ENCODE assay signal across 21 mouse cellular contexts in genomic region chr4:34584871-34585607, GRCm38 (mm10). TPM values are rescaled to one million over a fixed set of nuclear protein-coding genes. Genes with fewer than 3 reads are reported as not detected.
A peak's percentile ranks its signal among the peaks of the same experiment; 100 is the strongest.
DNase-seq lines count a peak whose midpoint lies in the region; ATAC-seq and TF ChIP-seq lines count a peak whose summit lies in the region.
"Had no signal": no experiment of that assay in that cellular context is flagged by ENCODE, and none has a peak within 500 bp of the region (broad histone marks: within the 10 kb centered on the region; RNA-seq: fewer than 3 reads in every experiment).

No protein-coding gene starts in this region.

- no peak overlapping the region for H3K27ac ChIP-seq in lung, postnatal 0 days (ENCODE audit: low read length)
- H3K27ac ChIP-seq: left cerebral cortex, adult 2 months; liver, embryonic 13.5 days; lung, embryonic 15.5 days; midbrain, embryonic 12.5 days; neural tube, embryonic 13.5 days; stomach, postnatal 0 days had no signal

- no peaks in the 10 kb centered on the region for H3K27me3 ChIP-seq in lung, postnatal 0 days (replicated peaks; ENCODE audit: insufficient read depth, low read length)
- no peaks in the 10 kb centered on the region for H3K27me3 ChIP-seq in myocyte (ENCODE audit: control insufficient read depth, insufficient read depth, insufficient read length)
- H3K27me3 ChIP-seq: liver, embryonic 13.5 days; lung, embryonic 15.5 days; midbrain, embryonic 12.5 days; neural tube, embryonic 13.5 days had no signal

- WGBS in lung, postnatal 0 days = 57% methylated on average over 7 of the region's 7 CpGs

- no peak overlapping the region for H3K9ac ChIP-seq in lung, postnatal 0 days (replicated peaks; ENCODE audit: low read depth)
- H3K9ac ChIP-seq: liver, embryonic 13.5 days; lung, embryonic 15.5 days; midbrain, embryonic 12.5 days; neural tube, embryonic 13.5 days had no signal

- TF ChIP-seq CTCF in lung, postnatal 0 days (IDR thresholded peaks at IDR 0.05) = no peak

- no peak for TF ChIP-seq EP300 in lung, postnatal 0 days (IDR thresholded peaks at IDR 0.05)

- H3K4me1 ChIP-seq in lung, postnatal 0 days (ENCODE audit: insufficient read depth, low read depth, low read length) = no peaks in the 10 kb centered on the region
- H3K4me1 ChIP-seq: lung, embryonic 15.5 days; midbrain, embryonic 12.5 days; neural tube, embryonic 13.5 days had no signal

- H3K36me3 ChIP-seq in lung, postnatal 0 days (ENCODE audit: insufficient read depth, low read length) = peaks cover 21% of the 10 kb centered on the region
- peaks cover 29% of the 10 kb centered on the region for H3K36me3 ChIP-seq in myocyte (ENCODE audit: control insufficient read depth, insufficient read depth)

- DNase-seq in heart, adult 8-10 months (ENCODE audit: low spot score) = peak; percentile 22
- DNase-seq in heart, postnatal 25 days (ENCODE audit: low spot score) = no peak
- DNase-seq in kidney, adult 8-10 months = peak; percentile 41 to 55
- DNase-seq in kidney, postnatal 10 days = no peak
- peak; percentile 27 for DNase-seq in lung, postnatal 0 days (ENCODE audit: low spot score)
- no peak for DNase-seq in lung, postnatal 25 days (ENCODE audit: low spot score)
- DNase-seq: cerebellum, adult 2 months; cerebellum, postnatal 36 days; gastrocnemius, postnatal 25 days; liver, embryonic 13.5 days; right cerebral cortex, adult 18-20 months; thymus, postnatal 14 days had no signal

- no peak overlapping the region for H3ac ChIP-seq in myocyte (ENCODE audit: control insufficient read depth, insufficient read length)

- no peaks in the 10 kb centered on the region for H3K79me2 ChIP-seq in myocyte (ENCODE audit: control insufficient read depth, insufficient read depth)

- ATAC-seq in lung, postnatal 0 days = no peak
- no peak for ATAC-seq in CD4-positive, CD25-positive, alpha-beta regulatory T cell, adult 4 months
- ATAC-seq: forebrain, embryonic 16.5 days had no signal

- no peak overlapping the region for H3K4me3 ChIP-seq in lung, postnatal 0 days (ENCODE audit: low read depth, low read length)
- no peak overlapping the region for H3K4me3 ChIP-seq in myocyte
- H3K4me3 ChIP-seq: erythroblast, embryonic 14.5 days; left cerebral cortex, adult 2 months; liver, embryonic 13.5 days; lung, embryonic 15.5 days; midbrain, embryonic 12.5 days; neural tube, embryonic 13.5 days had no signal

- H3K9me3 ChIP-seq in lung, postnatal 0 days (ENCODE audit: low read length) = no peaks in the 10 kb centered on the region
- H3K9me3 ChIP-seq: liver, embryonic 13.5 days; lung, embryonic 15.5 days; midbrain, embryonic 12.5 days; neural tube, embryonic 13.5 days had no signal

- no peak overlapping the region for H3K4me2 ChIP-seq in lung, postnatal 0 days (replicated peaks; ENCODE audit: low read depth, low read length)
- peak overlapping the region; percentile 25 for H3K4me2 ChIP-seq in myocyte (ENCODE audit: low read depth)
- H3K4me2 ChIP-seq: liver, embryonic 13.5 days; lung, embryonic 15.5 days; midbrain, embryonic 12.5 days; neural tube, embryonic 13.5 days had no signal

- no peak for TF ChIP-seq POLR2A in myocyte (IDR thresholded peaks at IDR 0.05; ENCODE audit: insufficient read length, low read depth)

- intact Hi-C loops in heart, postnatal 25 days (cut with DNase I) = no loop called here

TF ChIP-seq in myocyte, 11 proteins besides CTCF, POLR2A, EP300 and RAD21:
- TF ChIP-seq POLR2AphosphoS2 (IDR thresholded peaks at IDR 0.05; ENCODE audit: insufficient read length, low read depth) (no peak), SRF (IDR thresholded peaks at IDR 0.05; ENCODE audit: control insufficient read depth, insufficient read length, low read depth) (no peak), MYOG (IDR thresholded peaks at IDR 0.05; ENCODE audit: control insufficient read depth in 1 of 3, insufficient read depth in 1 of 3, insufficient read length in 2 of 3, low read depth in 2 of 3) (no peak), TCF3 (IDR thresholded peaks at IDR 0.05; ENCODE audit: insufficient read length, low read depth) (no peak), USF1 (IDR thresholded peaks at IDR 0.05; ENCODE audit: low read depth) (no peak), REST (IDR thresholded peaks at IDR 0.05; ENCODE audit: insufficient read depth, insufficient read length) (no peak), TCF12 (IDR thresholded peaks at IDR 0.05; ENCODE audit: insufficient read depth, poor library complexity, severe bottlenecking) (no peak), CEBPB (IDR thresholded peaks at IDR 0.05; ENCODE audit: insufficient read depth, poor library complexity, severe bottlenecking) (no peak), E2F4 (IDR thresholded peaks at IDR 0.05; ENCODE audit: insufficient read depth) (no peak), MAX (IDR thresholded peaks at IDR 0.05; ENCODE audit: low read depth) (no peak), MYOD1 (IDR thresholded peaks at IDR 0.05; ENCODE audit: control insufficient read depth in 1 of 3, insufficient read length in 2 of 3, low read depth in 2 of 3) (no peak)

RNA-seq across cellular contexts. Expression of gene Orc3, which starts 29.7 kb away (rescaled TPM):
- 10 to 100 TPM; 32.9 to 36.3 (median 34.1) TPM for total RNA-seq in heart, adult 8-10 months (2022)
- 10 to 100 TPM; 35.7 TPM for total RNA-seq in heart, postnatal 25 days (2021)
- polyA plus RNA-seq in lung, postnatal 0 days (2015; fragmentation: Nextera tagmentation; extraction: Ambion mirVana) = 40.9 and 42.4 TPM in 2 replicates
- polyA plus RNA-seq in myocyte (2012; fragmentation: generic; extraction: Trizol) = 20.0 TPM
- polyA plus RNA-seq in CD4-positive, CD25-positive, alpha-beta regulatory T cell, adult 4 months (2017; shearing (Covaris generic)) = 100 to 1,000 TPM; 101 to 113 TPM

RNA-seq across cellular contexts. Expression of gene Rars2, which starts 29.7 kb away (rescaled TPM):
- total RNA-seq in heart, adult 8-10 months (2022) = 10 to 100 TPM; 23.0 to 27.2 (median 26.1) TPM
- total RNA-seq in heart, postnatal 25 days (2021) = 10 to 100 TPM; 29.4 to 30.5 TPM
- polyA plus RNA-seq in lung, postnatal 0 days (2015; fragmentation: Nextera tagmentation; extraction: Ambion mirVana) = 31.9 and 33.8 TPM in 2 replicates
- polyA plus RNA-seq in myocyte (2012; fragmentation: generic; extraction: Trizol) = 15.4 TPM
- polyA plus RNA-seq in CD4-positive, CD25-positive, alpha-beta regulatory T cell, adult 4 months (2017; shearing (Covaris generic)) = 10 to 100 TPM; 45.6 to 59.2 TPM

RNA-seq across cellular contexts. Expression of gene Akirin2, which starts 34.3 kb away (rescaled TPM):
- total RNA-seq in heart, adult 8-10 months (2022) = 10 to 100 TPM; 53.3 to 58.5 (median 56.8) TPM
- 10 to 100 TPM; 52.5 to 56.3 TPM for total RNA-seq in heart, postnatal 25 days (2021)
- 45.5 and 46.2 TPM in 2 replicates for polyA plus RNA-seq in lung, postnatal 0 days (2015; fragmentation: Nextera tagmentation; extraction: Ambion mirVana)
- 97.4 TPM for polyA plus RNA-seq in myocyte (2012; fragmentation: generic; extraction: Trizol)
- polyA plus RNA-seq in CD4-positive, CD25-positive, alpha-beta regulatory T cell, adult 4 months (2017; shearing (Covaris generic)) = 10 to 100 TPM in 1 of 2 experiments, 1 to 10 TPM in 1; 8.7 to 14.6 TPM

Comparison
In these comparisons a context has a peak if more than half of its experiments do, and no peak if none do; other contexts are left out.
1. DNase-seq: peak in heart, adult 8-10 months (single experiment), kidney, adult 8-10 months (2 of 2) and lung, postnatal 0 days (single experiment); none in heart, postnatal 25 days (single experiment), kidney, postnatal 10 days (single experiment) and lung, postnatal 25 days (single experiment).